Mouse (Mus musculus): ENCODE results near the gene Map3k14. TPM values are rescaled to one million over a fixed set of nuclear protein-coding genes. Genes with fewer than 3 reads are reported as not detected.

Map3k14 gene
- polyA plus RNA-seq, 1 experiment from 2014 or later: 3.3 TPM

DNA sequence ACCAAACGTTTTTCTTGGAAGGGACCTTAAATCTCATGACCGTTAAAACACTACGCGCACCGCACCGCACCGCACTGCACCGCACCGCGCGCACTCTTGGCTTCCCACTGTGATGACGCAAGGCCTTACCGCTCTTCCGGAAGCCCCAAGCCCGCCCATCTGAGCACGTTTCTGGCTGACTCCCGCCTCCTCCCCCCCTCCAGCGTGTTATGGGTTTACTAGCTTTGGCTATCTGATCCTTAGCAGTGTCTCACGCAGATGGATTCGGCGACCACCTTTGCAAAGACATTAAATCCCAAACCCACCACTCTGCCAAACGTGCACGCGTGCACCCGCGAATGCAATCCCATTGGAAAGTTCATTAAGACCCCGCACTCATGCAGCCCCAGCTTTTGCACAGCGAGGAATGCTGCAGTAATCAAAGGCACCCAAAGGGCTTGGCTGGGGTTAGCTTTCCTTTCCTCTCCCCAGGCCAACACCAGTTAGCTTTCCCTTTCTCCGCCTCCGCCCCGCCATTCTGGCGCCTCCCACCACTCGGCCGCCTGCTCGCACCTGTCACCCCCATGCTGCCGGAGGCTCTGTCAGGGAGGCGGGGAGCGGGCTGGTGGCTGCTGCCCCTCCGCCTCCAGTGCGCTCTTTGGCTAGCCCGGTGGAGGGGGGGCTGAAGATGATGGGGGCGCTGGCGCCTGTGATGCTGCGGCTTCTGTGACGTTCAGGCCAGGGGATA, 49.3 kb downstream of the Map3k14 start, which contains the start of gene Spata32:
Spata32 (minus strand) TSS at position 643 of the 727 bp plus-strand sequence.
- 2% methylated on average over 43 of the region's 45 CpGs for WGBS
- peaks cover 3% of the 10 kb centered on the region; the same call in 1 of the 2 replicates for H3K4me1 ChIP-seq (replicated peaks; ENCODE audit: control insufficient read depth, insufficient read depth, low read length)
- no peaks in the 10 kb centered on the region for H3K36me3 ChIP-seq (ENCODE audit: control insufficient read depth, insufficient read depth, low read length)
- peak; percentile 83 for ATAC-seq (ENCODE audit: low FRiP score)
- peak within 1 kb of the TSS; percentile 14; the same call in 1 of the 2 replicates for H3K27ac ChIP-seq (ENCODE audit: low read depth, low read length)
- peak within 1 kb of the TSS; percentile 61 for H3K9ac ChIP-seq (ENCODE audit: low read depth, low read length)
- H3K27me3 ChIP-seq (ENCODE audit: control insufficient read depth, insufficient read depth, low read length): no peaks in the 10 kb centered on the region
- H3K4me2 ChIP-seq (replicated peaks; ENCODE audit: low read depth, low read length): peak within 1 kb of the TSS; percentile 93
- H3K4me3 ChIP-seq (ENCODE audit: low read depth, low read length): peak within 1 kb of the TSS; percentile 35
- no peaks in the 10 kb centered on the region for H3K9me3 ChIP-seq (ENCODE audit: control insufficient read depth, low read length)
- peak; percentile 62 for DNase-seq (ENCODE audit: low spot score)

GRCm38 (mm10) chr11:103215355-103215754, 51.9 kb downstream of the Map3k14 start:
- no peak overlapping the region for H3K27ac ChIP-seq (ENCODE audit: low read depth, low read length)
- peaks cover 3% of the 10 kb centered on the region; the same call in 1 of the 2 replicates for H3K4me1 ChIP-seq (replicated peaks; ENCODE audit: control insufficient read depth, insufficient read depth, low read length)
- WGBS: 81% methylated on average over 1 of the region's 1 CpGs
- H3K4me2 ChIP-seq (replicated peaks; ENCODE audit: low read depth, low read length): no peak overlapping the region
- no peak overlapping the region for H3K9ac ChIP-seq (ENCODE audit: low read depth, low read length)
- no peaks in the 10 kb centered on the region for H3K9me3 ChIP-seq (ENCODE audit: control insufficient read depth, low read length)
- DNase-seq (ENCODE audit: low spot score): no peak
- no peak overlapping the region for H3K4me3 ChIP-seq (ENCODE audit: low read depth, low read length)
- H3K27me3 ChIP-seq (ENCODE audit: control insufficient read depth, insufficient read depth, low read length): no peaks in the 10 kb centered on the region
- H3K36me3 ChIP-seq (ENCODE audit: control insufficient read depth, insufficient read depth, low read length): no peaks in the 10 kb centered on the region
- ATAC-seq (ENCODE audit: low FRiP score): no peak

GRCm38 (mm10) chr11:103213712-103214111, 53.6 kb downstream of the Map3k14 start:
- no peak overlapping the region for H3K4me3 ChIP-seq (ENCODE audit: low read depth, low read length)
- peaks cover 3% of the 10 kb centered on the region; the same call in 1 of the 2 replicates for H3K4me1 ChIP-seq (replicated peaks; ENCODE audit: control insufficient read depth, insufficient read depth, low read length)
- H3K36me3 ChIP-seq (ENCODE audit: control insufficient read depth, insufficient read depth, low read length): no peaks in the 10 kb centered on the region
- no peaks in the 10 kb centered on the region for H3K27me3 ChIP-seq (ENCODE audit: control insufficient read depth, insufficient read depth, low read length)
- DNase-seq (ENCODE audit: low spot score) (no peak), ATAC-seq (ENCODE audit: low FRiP score) (no peak)
- WGBS: 86% methylated on average over 5 of the region's 5 CpGs
- H3K9me3 ChIP-seq (ENCODE audit: control insufficient read depth, low read length): no peaks in the 10 kb centered on the region
- no peak overlapping the region for H3K4me2 ChIP-seq (replicated peaks; ENCODE audit: low read depth, low read length)
- no peak overlapping the region for H3K9ac ChIP-seq (ENCODE audit: low read depth, low read length)
- H3K27ac ChIP-seq (ENCODE audit: low read depth, low read length): no peak overlapping the region

DNA sequence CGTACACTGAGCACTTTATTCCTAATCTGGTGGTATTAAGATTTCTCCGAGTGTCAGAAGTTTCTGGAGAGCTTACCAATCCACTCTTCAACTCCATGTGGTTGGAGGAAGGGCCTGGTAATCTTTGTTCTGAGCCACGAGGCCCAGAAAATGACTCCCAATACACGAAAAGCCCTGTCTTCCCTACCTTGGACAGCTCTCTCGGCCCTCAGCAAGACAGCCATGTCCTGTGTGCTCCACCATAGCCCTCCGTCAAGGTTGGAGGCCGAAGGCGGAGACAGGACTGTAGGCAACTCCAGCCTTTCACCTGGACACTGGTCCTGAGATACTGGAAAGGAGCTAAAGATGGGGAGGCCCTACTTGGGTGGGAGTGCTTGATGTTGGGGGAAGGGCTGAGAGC, 57.0 kb downstream of the Map3k14 start:
- Histone ChIP-seq H3K27ac (ENCODE audit: low read depth, low read length) (no peak overlapping the region), H3K36me3 (ENCODE audit: control insufficient read depth, insufficient read depth, low read length) (no peaks in the 10 kb centered on the region), H3K4me2 (replicated peaks; ENCODE audit: low read depth, low read length) (no peak overlapping the region), H3K4me1 (replicated peaks; ENCODE audit: control insufficient read depth, insufficient read depth, low read length) (no peaks in the 10 kb centered on the region), H3K4me3 (ENCODE audit: low read depth, low read length) (no peak overlapping the region), H3K9me3 (ENCODE audit: control insufficient read depth, low read length) (no peaks in the 10 kb centered on the region), H3K27me3 (ENCODE audit: control insufficient read depth, insufficient read depth, low read length) (no peaks in the 10 kb centered on the region), H3K9ac (ENCODE audit: low read depth, low read length) (no peak overlapping the region)
- no peak for DNase-seq (ENCODE audit: low spot score)
- no peak for ATAC-seq (ENCODE audit: low FRiP score)
- 72% methylated on average over 8 of the region's 8 CpGs for WGBS

GRCm38 (mm10) chr11:103208458-103208857, 58.8 kb downstream of the Map3k14 start, which contains the start of gene 1700023F06Rik:
Gene 1700023F06Rik, minus strand, starts transcription at chr11:103208558.
- Histone ChIP-seq H3K4me1 (replicated peaks; ENCODE audit: control insufficient read depth, insufficient read depth, low read length) (no peaks in the 10 kb centered on the region), H3K27ac (ENCODE audit: low read depth, low read length) (no peak within 1 kb of the TSS), H3K36me3 (ENCODE audit: control insufficient read depth, insufficient read depth, low read length) (no peaks in the 10 kb centered on the region), H3K9ac (ENCODE audit: low read depth, low read length) (no peak within 1 kb of the TSS), H3K27me3 (ENCODE audit: control insufficient read depth, insufficient read depth, low read length) (no peaks in the 10 kb centered on the region), H3K9me3 (ENCODE audit: control insufficient read depth, low read length) (no peaks in the 10 kb centered on the region), H3K4me2 (replicated peaks; ENCODE audit: low read depth, low read length) (no peak within 1 kb of the TSS), H3K4me3 (ENCODE audit: low read depth, low read length) (no peak within 1 kb of the TSS)
- no peak for DNase-seq (ENCODE audit: low spot score)
- 88% methylated on average over 3 of the region's 3 CpGs for WGBS
- no peak for ATAC-seq (ENCODE audit: low FRiP score)

DNA sequence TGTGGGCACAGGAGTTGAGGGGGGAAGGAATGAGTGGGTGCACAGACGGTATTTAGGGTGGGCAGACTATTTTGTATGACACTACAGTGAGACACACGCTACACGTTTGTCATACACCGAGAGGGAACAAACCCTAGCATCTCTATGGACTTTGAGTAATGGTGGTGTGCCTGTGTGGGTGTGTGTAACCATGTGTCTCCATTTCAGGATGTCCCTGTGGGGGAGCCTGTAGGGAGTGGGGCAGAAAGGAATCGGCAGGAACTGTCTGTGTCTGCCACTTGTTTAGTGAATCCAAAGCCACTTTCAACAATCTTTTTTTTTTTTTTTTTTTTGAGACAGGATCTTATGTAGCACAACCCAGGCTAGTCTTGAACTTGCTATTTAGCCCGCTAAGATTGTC, 61.1 kb downstream of the Map3k14 start:
- Histone ChIP-seq H3K9me3 (ENCODE audit: control insufficient read depth, low read length) (no peaks in the 10 kb centered on the region), H3K4me1 (replicated peaks; ENCODE audit: control insufficient read depth, insufficient read depth, low read length) (no peaks in the 10 kb centered on the region), H3K4me2 (replicated peaks; ENCODE audit: low read depth, low read length) (no peak overlapping the region), H3K36me3 (ENCODE audit: control insufficient read depth, insufficient read depth, low read length) (no peaks in the 10 kb centered on the region), H3K9ac (ENCODE audit: low read depth, low read length) (no peak overlapping the region), H3K4me3 (ENCODE audit: low read depth, low read length) (no peak overlapping the region), H3K27ac (ENCODE audit: low read depth, low read length) (no peak overlapping the region), H3K27me3 (ENCODE audit: control insufficient read depth, insufficient read depth, low read length) (no peaks in the 10 kb centered on the region)
- no peak for DNase-seq (ENCODE audit: low spot score)
- no peak for ATAC-seq (ENCODE audit: low FRiP score)
- 90% methylated on average over 6 of the region's 6 CpGs for WGBS

DNA sequence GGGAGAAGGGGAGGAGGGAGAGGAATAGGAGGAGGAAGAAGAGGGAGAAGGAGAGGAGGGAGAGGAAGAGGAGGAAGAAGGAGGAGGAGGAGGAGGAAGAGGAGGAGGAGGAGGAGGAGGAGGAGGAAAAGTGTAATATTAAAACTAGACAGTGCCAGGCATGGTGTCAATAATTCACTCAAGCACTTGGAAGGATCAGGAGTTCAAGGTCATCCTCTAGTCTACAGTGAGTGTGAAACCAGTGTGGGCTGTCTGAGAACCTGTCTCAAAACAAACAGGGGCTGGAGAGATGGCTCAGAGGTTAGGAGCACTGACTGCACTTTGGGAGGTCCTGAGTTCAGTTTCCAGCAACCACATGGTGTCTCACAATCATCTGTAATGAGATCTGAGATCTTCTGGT, 64.9 kb downstream of the Map3k14 start:
- H3K9me3 ChIP-seq (ENCODE audit: control insufficient read depth, low read length): no peaks in the 10 kb centered on the region
- H3K4me1 ChIP-seq (replicated peaks; ENCODE audit: control insufficient read depth, insufficient read depth, low read length): no peaks in the 10 kb centered on the region; the same call in 1 of the 2 replicates
- ATAC-seq (ENCODE audit: low FRiP score) (no peak), DNase-seq (ENCODE audit: low spot score) (no peak)
- peaks cover 34% of the 10 kb centered on the region for H3K27me3 ChIP-seq (ENCODE audit: control insufficient read depth, insufficient read depth, low read length)
- no peaks in the 10 kb centered on the region for H3K36me3 ChIP-seq (ENCODE audit: control insufficient read depth, insufficient read depth, low read length)
- no peak overlapping the region for H3K4me2 ChIP-seq (replicated peaks; ENCODE audit: low read depth, low read length)
- H3K27ac ChIP-seq (ENCODE audit: low read depth, low read length): no peak overlapping the region
- H3K9ac ChIP-seq (ENCODE audit: low read depth, low read length): no peak overlapping the region
- no peak overlapping the region for H3K4me3 ChIP-seq (ENCODE audit: low read depth, low read length)

GRCm38 (mm10) chr11:103201664-103202063, 65.6 kb downstream of the Map3k14 start:
- Histone ChIP-seq H3K27me3 (ENCODE audit: control insufficient read depth, insufficient read depth, low read length) (peaks cover 40% of the 10 kb centered on the region), H3K9me3 (ENCODE audit: control insufficient read depth, low read length) (no peaks in the 10 kb centered on the region), H3K4me2 (replicated peaks; ENCODE audit: low read depth, low read length) (no peak overlapping the region), H3K9ac (ENCODE audit: low read depth, low read length) (no peak overlapping the region), H3K4me3 (ENCODE audit: low read depth, low read length) (no peak overlapping the region), H3K36me3 (ENCODE audit: control insufficient read depth, insufficient read depth, low read length) (no peaks in the 10 kb centered on the region), H3K4me1 (replicated peaks; ENCODE audit: control insufficient read depth, insufficient read depth, low read length) (no peaks in the 10 kb centered on the region; the same call in 1 of the 2 replicates), H3K27ac (ENCODE audit: low read depth, low read length) (no peak overlapping the region)
- DNase-seq (ENCODE audit: low spot score) (no peak), ATAC-seq (ENCODE audit: low FRiP score) (no peak)
- 34% methylated on average over 6 of the region's 6 CpGs for WGBS

All from hindbrain, embryonic 11.5 days (tissue).